Comparison of ENCODE assay signal across 10 mouse cellular contexts in genomic region chr13:45820473-45821230, GRCm38 (mm10).
A peak's percentile ranks its signal among the peaks of the same experiment; 100 is the strongest.
DNase-seq lines count a peak whose midpoint lies in the region; ATAC-seq and TF ChIP-seq lines count a peak whose summit lies in the region.
"Had no signal": no experiment of that assay in that cellular context is flagged by ENCODE, and none has a peak within 500 bp of the region (broad histone marks: within the 10 kb centered on the region; RNA-seq: fewer than 3 reads in every experiment).

No protein-coding gene starts in this region.

- peak overlapping the region; percentile 54; the same call in 1 of the 2 replicates for H3K27ac ChIP-seq in lung, embryonic 14.5 days (ENCODE audit: low read depth)
- peak overlapping the region; percentile 43 for H3K27ac ChIP-seq in cortical plate, adult 2 months (ENCODE audit: insufficient read depth, low read length)
- H3K27ac ChIP-seq in heart, embryonic 11.5 days (ENCODE audit: low read depth, low read length): peak overlapping the region; percentile 79
- H3K27ac ChIP-seq in forebrain, embryonic 12.5 days: no peak overlapping the region
- H3K27ac ChIP-seq: limb, embryonic 15.5 days had no signal

- no peak overlapping the region for H3K9ac ChIP-seq in lung, embryonic 14.5 days
- no peak overlapping the region for H3K9ac ChIP-seq in heart, embryonic 11.5 days (ENCODE audit: low read depth, low read length)
- no peak overlapping the region for H3K9ac ChIP-seq in forebrain, embryonic 12.5 days
- H3K9ac ChIP-seq: limb, embryonic 15.5 days had no signal

- no peak for TF ChIP-seq CTCF in lung, embryonic 14.5 days (IDR thresholded peaks at IDR 0.05; ENCODE audit: low read depth)
- TF ChIP-seq CTCF in lung, adult 2 months (IDR thresholded peaks at IDR 0.05; ENCODE audit: insufficient read depth, low read length): no peak
- no peak for TF ChIP-seq CTCF in cortical plate, adult 2 months (IDR thresholded peaks at IDR 0.05; ENCODE audit: extremely low read depth, insufficient read depth, low read length)

- 40% methylated on average over 15 of the region's 15 CpGs for WGBS in lung, embryonic 14.5 days
- WGBS in lung, adult 2 months: 32% methylated on average over 15 of the region's 15 CpGs
- WGBS in heart, embryonic 11.5 days (ENCODE audit: insufficient replicate concordance): 35% methylated on average over 15 of the region's 15 CpGs
- WGBS in forebrain, embryonic 12.5 days: 45% methylated on average over 15 of the region's 15 CpGs

- peak; percentile 76 for ATAC-seq in lung, embryonic 14.5 days (ENCODE audit: insufficient read depth)
- no peak; the same call in 1 of the 2 replicates for ATAC-seq in heart, embryonic 11.5 days (replicated peaks; ENCODE audit: insufficient number of reproducible peaks, low FRiP score, low TSS enrichment)
- no peak for ATAC-seq in forebrain, embryonic 12.5 days (ENCODE audit: low FRiP score)

- no peaks in the 10 kb centered on the region for H3K27me3 ChIP-seq in lung, embryonic 14.5 days (ENCODE audit: insufficient read depth, low read length)
- no peaks in the 10 kb centered on the region for H3K27me3 ChIP-seq in heart, embryonic 11.5 days (ENCODE audit: control insufficient read depth, insufficient read depth, low read length)
- no peaks in the 10 kb centered on the region for H3K27me3 ChIP-seq in forebrain, embryonic 12.5 days
- H3K27me3 ChIP-seq: limb, embryonic 15.5 days had no signal

- TF ChIP-seq POLR2A in lung, adult 2 months (IDR thresholded peaks at IDR 0.05; ENCODE audit: borderline replicate concordance, extremely low read depth, low read depth, low read length): no peak
- no peak for TF ChIP-seq POLR2A in cortical plate, adult 2 months (IDR thresholded peaks at IDR 0.05; ENCODE audit: extremely low read depth, insufficient read depth, low read length)

- no peak overlapping the region for H3K4me2 ChIP-seq in lung, embryonic 14.5 days
- H3K4me2 ChIP-seq in heart, embryonic 11.5 days: 0 out of 2 replicates have a peak overlapping the region, but pooled peaks have one; percentile 22
- no peak overlapping the region for H3K4me2 ChIP-seq in forebrain, embryonic 12.5 days
- H3K4me2 ChIP-seq: limb, embryonic 15.5 days had no signal

- no peaks in the 10 kb centered on the region for H3K9me3 ChIP-seq in lung, embryonic 14.5 days (ENCODE audit: low read depth, low read length)
- no peaks in the 10 kb centered on the region for H3K9me3 ChIP-seq in heart, embryonic 11.5 days (replicated peaks; ENCODE audit: control insufficient read depth, low read length)
- no peaks in the 10 kb centered on the region for H3K9me3 ChIP-seq in forebrain, embryonic 12.5 days
- H3K9me3 ChIP-seq: limb, embryonic 15.5 days had no signal

- H3K36me3 ChIP-seq in lung, embryonic 14.5 days (ENCODE audit: insufficient read depth): no peaks in the 10 kb centered on the region
- H3K36me3 ChIP-seq in heart, embryonic 11.5 days (ENCODE audit: control insufficient read depth, insufficient read depth, low read length): no peaks in the 10 kb centered on the region
- H3K36me3 ChIP-seq in forebrain, embryonic 12.5 days (replicated peaks): no peaks in the 10 kb centered on the region
- H3K36me3 ChIP-seq: limb, embryonic 15.5 days had no signal

- no peak overlapping the region for H3K4me3 ChIP-seq in lung, embryonic 14.5 days (ENCODE audit: low read depth, low read length)
- H3K4me3 ChIP-seq in lung, adult 2 months (replicated peaks; ENCODE audit: extremely low read depth, low read depth, low read length): no peak overlapping the region
- no peak overlapping the region for H3K4me3 ChIP-seq in cortical plate, adult 2 months (ENCODE audit: insufficient read depth, low read length)
- H3K4me3 ChIP-seq in heart, embryonic 11.5 days (ENCODE audit: low read depth, low read length): no peak overlapping the region
- no peak overlapping the region for H3K4me3 ChIP-seq in forebrain, embryonic 12.5 days (replicated peaks)
- H3K4me3 ChIP-seq: limb, embryonic 15.5 days had no signal

- H3K4me1 ChIP-seq in lung, embryonic 14.5 days (ENCODE audit: insufficient read depth): no peaks in the 10 kb centered on the region
- peaks cover 5% of the 10 kb centered on the region; the same call in 1 of the 2 replicates for H3K4me1 ChIP-seq in lung, adult 2 months (ENCODE audit: control insufficient read depth, insufficient read depth, low read length)
- peaks cover 5% of the 10 kb centered on the region for H3K4me1 ChIP-seq in cortical plate, adult 2 months (ENCODE audit: control insufficient read depth, insufficient read depth, low read length)
- peaks cover 7% of the 10 kb centered on the region; the same call in 1 of the 2 replicates for H3K4me1 ChIP-seq in heart, embryonic 11.5 days (ENCODE audit: control insufficient read depth, insufficient read depth, low read length)
- H3K4me1 ChIP-seq in forebrain, embryonic 12.5 days: no peaks in the 10 kb centered on the region

- DNase-seq in lung, embryonic 14.5 days: peak; percentile 52
- DNase-seq in lung, adult 2 months: no peak
- DNase-seq in mesoderm, embryonic 11.5 days (ENCODE audit: low read depth, low spot score): peak; percentile 21
- DNase-seq in cerebellum, postnatal 10 days: no peak
- DNase-seq in testis, postnatal 10 days (ENCODE audit: low spot score): no peak
- DNase-seq: thymus, postnatal 4 days had no signal

Comparison
In these comparisons a context has a peak if more than half of its experiments do, and no peak if none do; other contexts are left out.
1. DNase-seq: peak in lung, embryonic 14.5 days (single experiment) and mesoderm, embryonic 11.5 days (single experiment); none in lung, adult 2 months (single experiment), cerebellum, postnatal 10 days (0 of 2) and testis, postnatal 10 days (single experiment).